Mouse (Mus musculus): Measurements from ENCODE around the gene Ier5l. TPM values are rescaled to one million over a fixed set of nuclear protein-coding genes. Genes with fewer than 3 reads are reported as not detected.
A peak's percentile ranks its signal among the peaks of the same experiment; 100 is the strongest.

Ier5l gene
- 1 to 10 TPM; 4.6 to 5.6 TPM for total RNA-seq (2021)

GRCm38 (mm10) chr2:30474039-30474438, at the start of gene Ier5l:
Ier5l (minus strand) TSS chr2:30474219.
- intact Hi-C loops (cut with DNase I): loop anchor here (5.0 kb wide), 1 partner anchor 183 kb away; no protein-coding TSS in a partner anchor
- DNase-seq: peak; percentile 98 to 99

GRCm38 (mm10) chr2:30523727-30524126, 49.7 kb upstream of the Ier5l start:
- no peak for DNase-seq
- intact Hi-C loops (cut with DNase I): no loop called here

- no peak for DNase-seq
- intact Hi-C loops (cut with DNase I): loop anchor here (5.0 kb wide), 1 partner anchor 56 kb away; no protein-coding TSS in a partner anchor
These were observed 36.8 kb upstream of the Ier5l start for GRCm38 (mm10) chr2:30510711-30511380.

GRCm38 (mm10) chr2:30507138-30507727, 33.2 kb upstream of the Ier5l start:
- intact Hi-C loops (cut with DNase I): no loop called here
- no peak for DNase-seq

- no peak for DNase-seq
These were observed 29.9 kb upstream of the Ier5l start for GRCm38 (mm10) chr2:30503677-30504621.

GRCm38 (mm10) chr2:30501701-30502100, 27.7 kb upstream of the Ier5l start:
- no peak for DNase-seq
- intact Hi-C loops (cut with DNase I): no loop called here

More at GRCm38 (mm10) chr2:30503677-30504621, 29.9 kb upstream of the Ier5l start:
- intact Hi-C loops (cut with DNase I): no loop called here

GRCm38 (mm10) chr2:30495909-30496861, 22.2 kb upstream of the Ier5l start:
- intact Hi-C loops (cut with DNase I): loop anchor here (5.0 kb wide), 1 partner anchor 76 kb away; no protein-coding TSS in a partner anchor
- DNase-seq: peak; percentile 55 to 70

- DNase-seq: no peak
- intact Hi-C loops (cut with DNase I): loop anchor here (5.0 kb wide), 1 partner anchor 77 kb away; no protein-coding TSS in a partner anchor
These were observed 21.2 kb upstream of the Ier5l start for GRCm38 (mm10) chr2:30495000-30495908.

GRCm38 (mm10) chr2:30490384-30490783, 16.4 kb upstream of the Ier5l start:
- no peak for DNase-seq
- intact Hi-C loops (cut with DNase I): no loop called here

- intact Hi-C loops (cut with DNase I): no loop called here
These were observed 13.6 kb upstream of the Ier5l start for GRCm38 (mm10) chr2:30487597-30487996.

GRCm38 (mm10) chr2:30478526-30478925, 4.5 kb upstream of the Ier5l start:
- intact Hi-C loops (cut with DNase I): no loop called here
- no peak for DNase-seq

More at GRCm38 (mm10) chr2:30487597-30487996, 13.6 kb upstream of the Ier5l start:
- DNase-seq: peak; percentile 28 to 35

- intact Hi-C loops (cut with DNase I): loop anchor here (2.0 kb wide), 1 partner anchor 69 kb away; no protein-coding TSS in a partner anchor
These were observed 2.2 kb upstream of the Ier5l start for GRCm38 (mm10) chr2:30476241-30476640.

GRCm38 (mm10) chr2:30475457-30475856, 1.4 kb upstream of the Ier5l start:
- DNase-seq: no peak
- intact Hi-C loops (cut with DNase I): no loop called here

More at GRCm38 (mm10) chr2:30476241-30476640, 2.2 kb upstream of the Ier5l start:
- no peak for DNase-seq

GRCm38 (mm10) chr2:30474776-30475175, 757 bp upstream of the Ier5l start:
- no peak for DNase-seq
- intact Hi-C loops (cut with DNase I): loop anchor here (5.0 kb wide), 1 partner anchor 183 kb away; no protein-coding TSS in a partner anchor

GRCm38 (mm10) chr2:30473431-30474031, 488 bp downstream of the Ier5l start:
- intact Hi-C loops (cut with DNase I): loop anchor here (2.0 to 5.0 kb wide), 2 partner anchors 117 to 184 kb away; no protein-coding TSS in a partner anchor
- peak in 1 of 2 experiments; percentile 65 for DNase-seq

- DNase-seq: peak; percentile 61 to 79
- intact Hi-C loops (cut with DNase I): loop anchor here (2.0 to 5.0 kb wide), 2 partner anchors 118 to 184 kb away; no protein-coding TSS in a partner anchor
These were observed 1.2 kb downstream of the Ier5l start for GRCm38 (mm10) chr2:30472731-30473351.

Measured in heart, postnatal 36 days (tissue).